In genomic region chr4:4920256-4920655, GRCm38 (mm10) we compare ENCODE assay signal across 11 mouse cellular contexts.
DNase-seq lines count a peak whose midpoint lies in the region; ATAC-seq lines count a peak whose summit lies in the region.
"Had no signal": no experiment of that assay in that cellular context is flagged by ENCODE, and none has a peak within 500 bp of the region (broad histone marks: within the 10 kb centered on the region; RNA-seq: fewer than 3 reads in every experiment).

No protein-coding gene starts in this region.

- DNase-seq in cerebellum, postnatal 36 days = peak; percentile 3 to 10
- DNase-seq in layer of hippocampus, postnatal 14 days (ENCODE audit: low spot score in 2 of 2) = peak; percentile 16 to 22
- DNase-seq in layer of hippocampus, adult 9-11 months = no peak
- DNase-seq in right cerebral cortex, postnatal 14 days = peak; percentile 19
- DNase-seq in right cerebral cortex, postnatal 36 days (ENCODE audit: low spot score in 2 of 2) = no peak
- DNase-seq: adrenal gland, adult 2 months; adrenal gland, postnatal 25 days; cerebellum, adult 9-10 months; gastrocnemius, postnatal 14 days had no signal

- ATAC-seq in cerebellum, adult (ENCODE audit: insufficient number of reproducible peaks, low FRiP score, low TSS enrichment) = no peak
- ATAC-seq: forebrain, embryonic 16.5 days had no signal

Comparison
In these comparisons a context has a peak if more than half of its experiments do, and no peak if none do; other contexts are left out.
1. DNase-seq: peak in cerebellum, postnatal 36 days (2 of 2), layer of hippocampus, postnatal 14 days (2 of 2) and right cerebral cortex, postnatal 14 days (single experiment); none in layer of hippocampus, adult 9-11 months (single experiment) and right cerebral cortex, postnatal 36 days (0 of 2).